Mouse (Mus musculus) spleen, postnatal 36 days (tissue): ENCODE data around the gene Atp6ap1l.

Source experiments
- DNase-seq, 2 experiments: peaks; one replicate each; pipeline ENCODE4 v3.0.0; 2022; ENCODE audit warnings: low spot score in 2 of 2, mixed read lengths in 1 of 2

Gene Atp6ap1l

GRCm38 (mm10) chr13:90886568-90886983, 18.6 kb downstream of the Atp6ap1l start:
- DNase-seq = peak in 1 of 2 experiments; percentile 8

- DNase-seq = no peak
Observed at GRCm38 (mm10) chr13:90885856-90886532, 19.2 kb downstream of the Atp6ap1l start.

GRCm38 (mm10) chr13:90881727-90882429, 23.3 kb downstream of the Atp6ap1l start:
- DNase-seq = no peak

GRCm38 (mm10) chr13:90871579-90871978, 33.6 kb downstream of the Atp6ap1l start:
- no peak for DNase-seq

- DNase-seq = no peak
Observed at GRCm38 (mm10) chr13:90869157-90869556, 36.0 kb downstream of the Atp6ap1l start.

GRCm38 (mm10) chr13:90862138-90862537, 43.0 kb downstream of the Atp6ap1l start:
- no peak for DNase-seq

- DNase-seq = no peak
Observed at GRCm38 (mm10) chr13:90860888-90861431, 44.2 kb downstream of the Atp6ap1l start.

- DNase-seq = no peak
Observed at GRCm38 (mm10) chr13:90852727-90853630, 52.2 kb downstream of the Atp6ap1l start.

- no peak for DNase-seq
Observed at GRCm38 (mm10) chr13:90851795-90852194, 53.4 kb downstream of the Atp6ap1l start.

GRCm38 (mm10) chr13:90844191-90844590, 61.0 kb downstream of the Atp6ap1l start:
- no peak for DNase-seq

- no peak for DNase-seq
Observed at GRCm38 (mm10) chr13:90843412-90843811, 61.7 kb downstream of the Atp6ap1l start.

- no peak for DNase-seq
Observed at GRCm38 (mm10) chr13:90841213-90841553, 64.0 kb downstream of the Atp6ap1l start.

- peak in 1 of 2 experiments; percentile 2 for DNase-seq
Observed at GRCm38 (mm10) chr13:90840530-90841212, 64.5 kb downstream of the Atp6ap1l start.

- no peak for DNase-seq
Observed at GRCm38 (mm10) chr13:90833641-90834207, 71.4 kb downstream of the Atp6ap1l start.
